Mouse (Mus musculus): Measurements from ENCODE around the gene Tex10. TPM values are rescaled to one million over a fixed set of nuclear protein-coding genes. Genes with fewer than 3 reads are reported as not detected.

Gene Tex10
- polyA plus RNA-seq (2011; ENCODE audit: insufficient read length, low read depth, missing spikeins): 66.2 TPM in 2 replicates

DNA sequence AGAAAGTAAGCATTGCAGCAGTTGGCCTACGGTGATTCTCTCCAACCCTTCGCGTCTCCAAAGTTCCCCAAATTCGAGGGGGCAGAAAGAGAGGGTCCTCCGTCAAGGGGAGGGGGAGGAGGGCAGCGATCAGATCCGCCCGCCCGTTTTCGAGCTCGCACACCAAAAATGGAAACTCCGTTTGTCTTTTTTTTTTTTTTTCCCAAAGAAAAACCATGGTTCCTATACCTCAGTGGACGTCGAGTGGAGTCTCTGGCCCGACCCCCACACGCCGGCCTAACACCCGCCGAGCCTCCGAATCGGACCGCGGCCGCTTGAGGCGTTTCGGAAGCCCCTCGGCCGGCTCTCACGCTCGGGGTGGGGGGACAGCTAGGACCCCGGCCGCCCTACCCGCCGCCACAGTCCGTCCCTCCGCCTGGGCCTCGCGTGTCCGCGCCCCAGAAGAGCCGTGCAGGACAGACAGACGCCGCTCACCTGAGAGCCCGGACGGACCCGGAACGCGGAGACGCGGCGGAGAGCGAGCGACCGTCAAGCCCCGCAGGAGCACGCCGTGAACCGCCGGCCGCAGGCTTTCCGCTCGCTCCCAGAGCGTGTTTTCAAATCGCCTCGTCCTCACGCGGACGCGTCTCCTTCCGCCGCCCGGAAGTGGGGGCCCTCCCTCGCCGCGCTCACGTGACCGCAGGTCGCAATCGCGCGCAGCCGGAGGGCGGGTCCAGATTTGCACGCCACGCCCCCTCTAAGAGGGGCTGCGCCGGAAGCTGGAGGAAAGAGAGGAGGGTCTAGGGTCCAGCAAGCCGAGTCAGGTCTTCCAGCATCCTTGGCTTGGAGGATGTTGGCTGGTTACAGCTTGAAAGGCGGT lies at the start of gene Tex10:
Tex10 (minus strand) TSS at position 668 of the 859 bp plus-strand sequence.
- H3K27ac ChIP-seq (ENCODE audit: insufficient read depth, low read length): no peak within 1 kb of the TSS; the same call in 1 of the 2 replicates
- H3K4me3 ChIP-seq (ENCODE audit: insufficient read depth, low read length): peak within 1 kb of the TSS; percentile 99
- H3K4me1 ChIP-seq (ENCODE audit: control insufficient read depth, insufficient read depth, low read length): peaks cover 3% of the 10 kb centered on the region; the same call in 1 of the 2 replicates
- TF ChIP-seq CTCF (IDR thresholded peaks at IDR 0.05; ENCODE audit: borderline replicate concordance, insufficient read depth, low read length) (no peak), POLR2A (IDR thresholded peaks at IDR 0.05; ENCODE audit: low read depth, low read length) (peak; percentile 77)

DNA sequence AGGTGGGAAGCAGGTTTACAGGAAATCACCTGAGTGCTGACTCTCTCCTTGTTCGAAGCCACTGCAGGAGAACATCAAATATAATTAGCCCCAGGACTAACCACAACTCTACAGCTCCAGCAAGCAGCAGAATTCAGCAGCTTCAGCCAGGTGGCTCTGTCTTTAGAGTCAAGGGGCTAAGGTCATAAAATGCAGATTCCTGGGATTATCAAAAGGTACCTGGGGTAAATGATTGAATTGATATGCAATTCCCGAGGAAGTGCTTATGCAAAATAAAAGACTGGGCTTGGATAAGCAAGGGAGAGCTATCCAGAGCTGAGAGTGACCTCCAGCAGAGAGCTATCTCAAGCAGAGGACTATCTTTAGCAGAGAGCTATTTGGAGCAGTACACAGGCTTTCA lies 37.6 kb upstream of the Tex10 start:
- Histone ChIP-seq H3K4me3 (ENCODE audit: insufficient read depth, low read length) (no peak overlapping the region), H3K4me1 (ENCODE audit: control insufficient read depth, insufficient read depth, low read length) (no peaks in the 10 kb centered on the region), H3K27ac (ENCODE audit: insufficient read depth, low read length) (no peak overlapping the region)
- TF ChIP-seq CTCF (IDR thresholded peaks at IDR 0.05; ENCODE audit: borderline replicate concordance, insufficient read depth, low read length): no peak
- no peak for TF ChIP-seq POLR2A (IDR thresholded peaks at IDR 0.05; ENCODE audit: low read depth, low read length)

DNA sequence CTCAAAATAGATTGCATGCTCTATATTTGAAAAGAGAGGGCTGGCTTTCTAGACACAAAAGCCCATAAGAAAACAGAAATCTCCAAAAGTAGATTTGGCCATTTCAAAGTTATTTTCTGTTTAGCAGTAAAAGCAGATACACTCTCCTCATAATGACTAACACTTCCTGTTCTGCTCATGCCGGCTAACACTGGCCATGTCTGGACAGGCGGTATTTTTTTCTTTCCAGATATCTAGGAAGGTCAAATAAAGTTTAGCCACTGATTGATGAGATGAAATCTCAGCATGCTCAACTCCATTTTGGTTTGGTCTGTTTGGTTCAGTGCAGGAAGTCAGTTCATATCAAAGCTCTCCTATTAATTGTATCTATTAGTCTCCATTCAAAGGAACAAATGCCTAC lies 19.3 kb upstream of the Tex10 start:
- H3K4me1 ChIP-seq (ENCODE audit: control insufficient read depth, insufficient read depth, low read length): peaks cover 10% of the 10 kb centered on the region
- H3K27ac ChIP-seq (ENCODE audit: insufficient read depth, low read length): peak overlapping the region; percentile 78
- no peak overlapping the region for H3K4me3 ChIP-seq (ENCODE audit: insufficient read depth, low read length)
- no peak for TF ChIP-seq POLR2A (IDR thresholded peaks at IDR 0.05; ENCODE audit: low read depth, low read length)
- no peak for TF ChIP-seq CTCF (IDR thresholded peaks at IDR 0.05; ENCODE audit: borderline replicate concordance, insufficient read depth, low read length)

DNA sequence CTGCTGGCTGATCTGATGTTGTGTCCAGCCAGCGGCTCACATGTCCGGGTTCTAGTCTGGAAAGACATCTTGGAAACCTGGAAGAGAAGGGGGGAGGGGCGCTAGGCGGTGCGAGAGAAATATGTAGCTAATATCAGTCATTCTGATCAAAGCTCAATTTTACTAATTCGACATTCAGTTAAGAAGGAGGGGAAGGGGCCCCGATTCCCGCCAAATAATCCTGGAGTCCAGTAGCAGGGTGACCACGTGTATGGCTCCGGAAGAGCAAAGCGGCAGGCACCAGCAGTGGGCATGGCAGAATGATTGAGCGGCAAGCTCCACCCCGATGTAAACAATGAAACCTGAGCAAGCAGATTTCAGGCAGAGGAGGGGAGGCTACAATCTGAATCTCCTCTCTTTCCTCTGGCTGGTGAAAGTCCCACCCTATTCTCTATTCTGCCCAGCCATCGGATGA lies 18.1 kb upstream of the Tex10 start:
- TF ChIP-seq POLR2A (IDR thresholded peaks at IDR 0.05; ENCODE audit: low read depth, low read length) (no peak), CTCF (IDR thresholded peaks at IDR 0.05; ENCODE audit: borderline replicate concordance, insufficient read depth, low read length) (no peak)
- H3K4me1 ChIP-seq (ENCODE audit: control insufficient read depth, insufficient read depth, low read length): peaks cover 10% of the 10 kb centered on the region
- H3K27ac ChIP-seq (ENCODE audit: insufficient read depth, low read length): no peak overlapping the region; the same call in 1 of the 2 replicates
- H3K4me3 ChIP-seq (ENCODE audit: insufficient read depth, low read length): no peak overlapping the region

DNA sequence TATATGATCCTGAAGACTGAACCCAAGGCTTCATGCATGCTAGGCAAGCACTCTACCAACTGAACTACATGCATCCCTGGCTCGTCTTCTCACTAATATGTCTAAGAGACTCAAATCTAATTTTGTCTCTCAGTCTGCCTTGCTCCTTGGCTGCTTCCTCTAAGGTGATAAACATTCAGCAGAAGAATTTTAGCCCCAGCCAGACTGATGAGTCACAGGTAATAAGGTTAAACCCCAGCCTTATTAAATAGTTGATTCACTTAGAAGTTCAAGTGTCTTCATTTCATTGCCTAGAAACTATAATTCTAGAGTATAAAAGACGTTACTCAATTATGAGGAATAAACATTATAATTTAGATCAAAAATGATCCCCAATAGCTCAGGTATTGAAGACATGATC lies 15.7 kb upstream of the Tex10 start:
- TF ChIP-seq POLR2A (IDR thresholded peaks at IDR 0.05; ENCODE audit: low read depth, low read length) (no peak), CTCF (IDR thresholded peaks at IDR 0.05; ENCODE audit: borderline replicate concordance, insufficient read depth, low read length) (no peak)
- peak overlapping the region; percentile 34; the same call in 1 of the 2 replicates for H3K27ac ChIP-seq (ENCODE audit: insufficient read depth, low read length)
- H3K4me3 ChIP-seq (ENCODE audit: insufficient read depth, low read length): no peak overlapping the region
- peaks cover 10% of the 10 kb centered on the region for H3K4me1 ChIP-seq (ENCODE audit: control insufficient read depth, insufficient read depth, low read length)

DNA sequence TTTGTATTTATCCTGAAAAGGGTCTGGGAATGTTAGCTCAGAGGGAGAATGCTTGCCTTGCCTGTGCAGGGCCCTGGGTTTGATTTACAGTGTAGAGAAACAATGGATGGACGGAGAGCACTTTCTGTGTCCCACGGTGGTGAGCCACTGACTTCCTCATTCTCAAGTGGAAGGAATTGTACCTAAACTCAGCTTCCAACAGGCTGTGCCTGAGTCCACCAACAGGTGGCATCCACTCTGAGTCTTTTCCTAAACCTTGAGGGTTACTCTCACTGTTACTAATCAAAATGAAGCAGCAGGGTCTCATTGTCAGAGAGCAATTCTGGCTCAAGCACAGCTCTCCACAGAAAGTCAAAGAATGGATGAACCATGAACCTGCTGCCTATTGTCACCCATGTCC lies 8.0 kb upstream of the Tex10 start:
- TF ChIP-seq CTCF (IDR thresholded peaks at IDR 0.05; ENCODE audit: borderline replicate concordance, insufficient read depth, low read length) (no peak), POLR2A (IDR thresholded peaks at IDR 0.05; ENCODE audit: low read depth, low read length) (no peak)
- no peak overlapping the region for H3K27ac ChIP-seq (ENCODE audit: insufficient read depth, low read length)
- peaks cover 4% of the 10 kb centered on the region; the same call in 1 of the 2 replicates for H3K4me1 ChIP-seq (ENCODE audit: control insufficient read depth, insufficient read depth, low read length)
- no peak overlapping the region for H3K4me3 ChIP-seq (ENCODE audit: insufficient read depth, low read length)

DNA sequence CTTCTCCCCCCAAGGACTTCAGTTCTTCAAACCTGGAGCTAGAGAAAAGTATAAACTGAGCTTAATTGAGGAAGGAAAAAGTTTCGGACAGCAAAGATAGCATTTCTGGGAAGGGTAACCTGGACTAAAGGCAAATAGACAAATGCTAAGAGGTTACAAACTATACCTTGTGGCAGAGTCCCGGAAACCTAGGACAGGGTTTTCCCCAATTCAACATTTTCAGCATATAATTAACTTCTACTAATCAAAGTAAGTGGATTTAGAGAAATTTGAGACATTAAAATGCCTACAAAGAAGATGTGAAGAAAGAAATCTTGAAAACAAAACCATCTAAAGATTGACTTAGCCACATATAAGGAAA lies 372 bp upstream of the Tex10 start:
- peaks cover 3% of the 10 kb centered on the region; the same call in 1 of the 2 replicates for H3K4me1 ChIP-seq (ENCODE audit: control insufficient read depth, insufficient read depth, low read length)
- H3K4me3 ChIP-seq (ENCODE audit: insufficient read depth, low read length): peak overlapping the region; percentile 99
- TF ChIP-seq CTCF (IDR thresholded peaks at IDR 0.05; ENCODE audit: borderline replicate concordance, insufficient read depth, low read length) (no peak), POLR2A (IDR thresholded peaks at IDR 0.05; ENCODE audit: low read depth, low read length) (no peak)
- H3K27ac ChIP-seq (ENCODE audit: insufficient read depth, low read length): no peak overlapping the region

DNA sequence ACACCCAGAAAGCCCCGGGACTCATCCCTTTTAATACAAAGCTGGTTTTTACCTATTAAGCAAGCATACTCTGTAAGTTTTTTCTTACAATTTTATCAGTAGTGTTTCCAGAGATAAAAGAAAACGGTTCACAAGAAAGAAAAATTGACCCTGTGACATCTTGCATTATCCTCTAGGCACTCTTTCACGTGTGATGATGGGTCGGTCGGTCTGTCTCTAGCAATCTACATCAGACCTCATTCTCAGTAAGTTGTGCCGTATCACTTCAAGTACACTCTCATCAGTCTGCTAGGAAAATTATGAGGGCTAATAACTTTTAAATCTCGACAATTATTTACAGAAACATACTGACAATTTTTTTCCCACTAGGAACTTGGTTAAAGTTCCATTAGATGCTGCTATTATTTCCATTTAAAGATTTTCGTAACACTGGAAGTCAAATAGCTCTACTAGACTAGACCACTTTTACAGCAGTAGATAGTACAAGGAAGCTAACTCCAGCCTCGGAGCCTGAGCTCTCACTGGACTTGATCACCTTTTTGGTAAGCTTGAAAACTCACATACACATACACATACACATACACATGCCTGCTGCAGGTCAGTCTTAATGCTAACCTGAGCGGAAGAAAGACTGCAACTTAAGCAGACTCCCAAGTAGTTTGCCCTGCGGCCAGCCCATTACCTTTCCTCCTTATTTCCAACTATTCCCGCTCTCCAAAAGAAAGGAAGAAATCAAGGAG lies 1.0 kb downstream of the Tex10 start:
- no peak overlapping the region; the same call in 1 of the 2 replicates for H3K27ac ChIP-seq (ENCODE audit: insufficient read depth, low read length)
- peak overlapping the region; percentile 99 for H3K4me3 ChIP-seq (ENCODE audit: insufficient read depth, low read length)
- peaks cover 3% of the 10 kb centered on the region; the same call in 1 of the 2 replicates for H3K4me1 ChIP-seq (ENCODE audit: control insufficient read depth, insufficient read depth, low read length)
- no peak for TF ChIP-seq POLR2A (IDR thresholded peaks at IDR 0.05; ENCODE audit: low read depth, low read length)

DNA sequence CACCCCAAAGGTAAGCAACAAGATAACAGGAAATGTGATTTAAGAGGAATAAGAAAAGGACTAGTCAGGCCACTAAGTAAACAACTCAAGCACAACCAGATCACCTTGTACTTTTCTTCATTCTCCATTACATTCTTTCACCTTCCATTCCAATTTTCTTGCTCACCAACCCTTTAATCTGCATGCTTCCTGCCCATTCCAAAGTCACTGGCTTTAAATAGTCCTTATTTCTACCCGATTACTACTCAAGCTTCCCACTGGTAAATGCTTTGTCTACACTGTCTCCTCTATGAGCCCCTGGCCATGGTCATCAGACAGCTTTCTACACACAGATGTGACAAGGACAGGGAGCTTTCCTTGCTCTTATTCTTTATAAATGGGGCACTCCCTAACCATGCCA lies 2.3 kb downstream of the Tex10 start:
- no peak overlapping the region for H3K27ac ChIP-seq (ENCODE audit: insufficient read depth, low read length)
- TF ChIP-seq POLR2A (IDR thresholded peaks at IDR 0.05; ENCODE audit: low read depth, low read length) (no peak), CTCF (IDR thresholded peaks at IDR 0.05; ENCODE audit: borderline replicate concordance, insufficient read depth, low read length) (no peak)
- H3K4me3 ChIP-seq (ENCODE audit: insufficient read depth, low read length): peak overlapping the region; percentile 99; the same call in 1 of the 2 replicates
- peaks cover 3% of the 10 kb centered on the region; the same call in 1 of the 2 replicates for H3K4me1 ChIP-seq (ENCODE audit: control insufficient read depth, insufficient read depth, low read length)

Data from embryonic fibroblast, embryonic 13.5 days (primary cell).